Mouse (Mus musculus): ENCODE results near the gene Olah.
A peak's percentile ranks its signal among the peaks of the same experiment; 100 is the strongest.

Gene Olah

DNA sequence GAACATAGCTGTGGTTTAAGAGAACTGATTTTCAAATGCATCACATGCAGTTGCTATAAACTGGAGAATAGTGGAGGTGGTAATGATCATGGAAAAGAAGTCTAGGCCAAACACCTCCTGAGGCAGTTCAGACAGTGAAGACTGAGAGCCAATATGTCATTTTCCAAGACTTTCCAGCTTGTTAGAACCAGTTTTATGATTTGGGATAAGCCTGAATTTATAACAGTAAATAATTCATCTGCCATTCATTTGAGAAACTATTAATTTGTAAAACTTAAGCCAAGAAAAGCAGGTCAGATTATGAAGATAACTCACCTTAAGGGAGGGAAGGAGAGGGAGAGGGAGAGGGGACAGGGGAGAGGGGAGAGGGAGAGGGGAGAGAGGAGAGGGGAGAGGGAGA, 43.9 kb downstream of the Olah start:
- DNase-seq (ENCODE audit: low read depth, low spot score) = no peak

DNA sequence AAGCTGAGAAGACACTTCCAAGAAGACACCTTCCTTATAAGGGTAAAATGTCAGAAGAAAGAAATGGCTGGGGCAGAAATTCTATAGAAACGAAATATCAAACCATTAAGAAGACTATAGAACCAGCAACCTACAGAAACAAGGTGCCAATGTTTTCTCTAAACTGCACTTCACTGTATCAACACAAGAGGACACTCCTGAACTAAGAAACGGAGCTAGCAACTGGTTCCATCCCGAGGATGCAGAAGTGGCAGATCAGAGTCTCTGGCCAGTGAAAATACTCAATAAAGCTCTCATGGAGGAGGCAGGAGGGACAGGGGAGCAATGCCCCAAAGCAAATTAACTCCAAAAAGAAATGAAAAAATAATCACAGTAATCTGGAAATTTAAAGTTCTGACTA, 48.1 kb downstream of the Olah start:
- peak; percentile 58 for DNase-seq (ENCODE audit: low read depth, low spot score)

DNA sequence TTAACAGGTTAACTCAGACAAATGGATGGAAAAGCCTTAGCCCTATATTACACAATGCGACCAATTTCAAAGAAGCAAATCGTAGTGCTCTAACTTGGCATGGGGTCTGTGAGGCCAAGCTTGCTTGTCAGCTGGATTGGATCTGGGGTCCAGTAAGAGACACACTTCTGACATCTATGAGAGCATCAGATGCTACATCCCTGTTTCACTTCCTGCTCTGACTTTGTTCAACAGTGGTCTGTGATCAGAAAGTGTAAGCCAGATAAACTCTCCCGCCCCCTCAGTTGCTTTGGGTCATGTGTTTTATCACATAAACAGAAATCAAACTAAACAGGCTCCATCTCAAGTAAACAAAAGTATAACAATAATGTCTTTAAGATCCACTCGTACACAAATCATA, 48.6 kb downstream of the Olah start:
- DNase-seq (ENCODE audit: low read depth, low spot score) = no peak

DNA sequence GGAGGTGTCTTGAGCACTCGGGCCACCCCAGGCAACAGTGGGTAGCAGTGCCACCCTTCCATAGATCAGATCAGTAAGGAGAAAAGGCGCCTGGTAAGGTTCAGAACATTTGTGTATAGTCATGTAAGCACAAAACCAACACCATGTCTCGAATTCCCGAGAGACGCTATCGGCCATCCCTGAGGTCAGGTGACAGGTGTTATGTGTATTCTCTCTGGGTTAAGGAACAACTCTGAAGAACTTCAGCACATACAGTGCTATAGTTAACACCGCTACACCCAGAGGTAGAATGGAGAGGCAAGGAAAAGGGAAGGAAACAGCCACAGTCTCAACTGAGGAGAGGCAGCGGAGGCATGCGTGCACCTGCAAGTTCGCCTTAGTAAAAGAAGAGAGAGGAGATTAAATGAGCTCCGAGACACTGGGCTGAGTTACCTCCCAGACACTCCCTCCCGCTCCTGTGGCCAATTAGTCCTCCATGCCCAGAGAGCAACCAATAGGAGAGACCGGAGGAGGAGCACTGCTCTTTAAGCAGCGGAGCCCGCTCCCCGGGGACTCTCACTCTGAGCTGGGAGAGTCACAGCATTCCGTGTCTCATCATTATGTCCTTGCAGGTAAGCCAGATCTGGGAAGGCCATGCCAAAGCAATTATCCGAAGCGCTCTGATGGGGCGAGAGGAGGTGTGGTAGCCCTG, 61.3 kb downstream of the Olah start, which contains the start of gene Acbd7:
Acbd7 (plus strand) TSS at position 558 of the 691 bp plus-strand sequence.
- DNase-seq (ENCODE audit: low read depth, low spot score) = peak; percentile 77

DNA sequence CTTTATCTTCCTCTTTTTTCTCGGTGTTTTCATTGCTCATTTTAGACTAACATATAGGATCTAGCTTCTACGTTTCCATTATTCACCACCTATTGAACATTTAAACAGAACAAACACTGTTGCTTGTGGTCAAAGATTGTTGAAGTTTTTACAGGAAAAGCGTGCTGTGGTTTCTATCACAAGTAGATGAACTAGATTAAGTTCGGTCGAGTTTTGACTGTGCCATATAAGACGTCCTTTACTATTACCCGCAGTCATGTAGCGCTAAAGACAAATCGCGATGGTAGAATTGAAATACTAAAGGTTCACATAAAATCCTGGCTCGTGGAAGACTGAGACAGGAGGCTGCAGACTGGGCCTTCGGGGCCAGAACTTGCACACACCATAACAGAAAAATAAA, 63.2 kb downstream of the Olah start:
- peak; percentile 45 for DNase-seq (ENCODE audit: low read depth, low spot score)

DNA sequence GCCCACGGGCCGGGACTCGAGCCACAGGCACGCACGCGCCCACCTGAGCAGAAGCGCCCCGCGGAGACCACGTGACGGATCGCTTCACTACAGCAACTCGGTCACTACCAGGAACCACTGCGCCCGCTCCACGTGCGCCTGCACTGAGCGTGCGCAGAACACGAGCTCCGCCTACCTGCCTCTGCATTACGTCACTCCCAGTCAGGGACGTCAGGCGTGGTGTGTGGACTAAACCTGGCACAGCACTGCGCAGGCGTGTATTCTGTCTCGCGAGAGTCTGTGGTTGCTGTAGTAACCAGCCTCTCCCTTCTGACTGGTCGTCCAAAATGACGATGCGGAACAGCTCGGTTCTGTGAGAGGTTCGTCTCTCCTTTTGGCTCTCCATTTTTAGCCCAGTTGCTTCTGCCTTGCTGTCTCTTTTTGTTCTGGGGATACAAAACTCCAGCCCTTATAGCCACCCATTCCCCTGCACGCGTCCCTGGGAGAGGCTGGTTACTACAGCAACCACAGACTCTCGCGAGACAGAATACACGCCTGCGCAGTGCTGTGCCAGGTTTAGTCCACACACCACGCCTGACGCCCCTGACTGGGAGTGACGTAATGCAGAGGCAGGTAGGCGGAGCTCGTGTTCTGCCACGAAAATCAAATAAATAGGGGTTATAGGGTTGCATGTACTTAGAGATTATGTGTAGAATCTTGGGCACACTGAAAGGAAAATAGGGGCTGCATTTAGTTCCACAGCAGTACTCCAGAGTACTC, 64.3 kb downstream of the Olah start, which contains the start of gene Rpp38:
Rpp38 (minus strand) TSS at position 160 of the 759 bp plus-strand sequence.
- peak; percentile 98 for DNase-seq (ENCODE audit: low read depth, low spot score)

DNA sequence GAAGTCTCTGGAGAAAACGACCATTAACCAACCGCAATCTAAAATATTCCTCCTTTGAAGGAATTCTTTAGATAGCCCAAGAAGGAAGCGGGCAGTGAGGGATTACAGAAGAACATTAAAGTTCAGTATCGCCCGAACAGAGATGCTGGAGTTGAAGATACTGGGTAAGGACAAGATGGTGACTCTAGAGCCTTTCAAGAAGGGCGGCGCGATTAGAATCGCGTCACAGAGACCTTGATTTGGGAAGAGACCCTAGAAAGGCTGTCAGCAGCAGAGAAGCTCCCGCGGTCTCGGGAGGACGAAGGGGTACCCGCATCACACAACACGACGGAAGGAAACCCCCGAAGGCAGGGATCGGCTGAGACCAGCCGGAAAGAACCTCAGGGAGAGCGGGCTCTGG, 65.0 kb downstream of the Olah start:
- DNase-seq (ENCODE audit: low read depth, low spot score) = no peak

DNA sequence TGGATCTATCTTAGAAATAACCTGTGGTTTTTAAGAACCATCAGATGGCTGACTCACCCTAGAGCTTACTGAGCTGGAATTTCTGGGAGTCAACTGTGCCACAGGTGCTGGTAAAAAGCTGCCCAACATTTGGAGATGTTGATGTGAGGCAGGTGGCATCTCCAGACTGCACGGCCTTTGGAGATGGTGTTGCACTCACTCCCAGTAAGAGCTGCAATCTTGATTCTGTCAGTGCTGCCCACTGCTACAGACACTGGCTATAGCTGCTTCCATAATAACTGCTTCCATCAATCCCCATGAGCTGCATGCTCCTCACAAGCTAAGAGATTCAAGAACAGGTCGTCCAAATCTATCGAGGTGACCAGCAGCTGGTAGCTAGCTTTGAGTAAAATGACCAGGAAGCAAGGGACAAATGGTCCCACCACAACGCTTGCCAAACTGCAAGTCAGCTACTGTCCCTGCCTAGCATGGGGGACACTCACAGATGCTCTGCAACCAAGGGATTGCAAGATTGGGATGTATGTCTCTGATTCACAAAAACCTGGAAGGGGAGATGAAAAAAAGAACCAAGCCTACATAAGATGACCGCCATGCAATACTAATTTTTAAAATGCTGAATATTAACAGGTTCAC, 65.8 kb downstream of the Olah start:
- peak; percentile 12 for DNase-seq (ENCODE audit: low read depth, low spot score)

DNA sequence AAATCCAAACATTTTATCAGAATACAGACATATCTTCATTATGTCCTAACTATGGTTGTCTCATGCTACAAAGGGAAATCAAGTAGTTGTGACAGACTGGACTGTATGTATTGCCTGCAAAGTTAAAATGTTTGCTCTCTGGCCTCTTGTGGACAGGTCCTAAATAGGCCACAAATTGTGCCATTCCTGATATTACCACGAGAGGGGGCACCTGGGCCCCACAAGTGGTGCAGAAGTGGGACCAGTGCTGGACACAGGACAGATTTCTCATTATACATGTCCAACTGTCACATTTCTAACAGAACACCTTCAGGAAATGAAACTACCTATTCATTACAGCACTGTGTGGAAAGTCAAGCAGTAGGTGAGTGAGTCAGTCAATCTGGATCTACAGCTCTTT, 69.7 kb downstream of the Olah start:
- DNase-seq (ENCODE audit: low read depth, low spot score) = peak; percentile 54

DNA sequence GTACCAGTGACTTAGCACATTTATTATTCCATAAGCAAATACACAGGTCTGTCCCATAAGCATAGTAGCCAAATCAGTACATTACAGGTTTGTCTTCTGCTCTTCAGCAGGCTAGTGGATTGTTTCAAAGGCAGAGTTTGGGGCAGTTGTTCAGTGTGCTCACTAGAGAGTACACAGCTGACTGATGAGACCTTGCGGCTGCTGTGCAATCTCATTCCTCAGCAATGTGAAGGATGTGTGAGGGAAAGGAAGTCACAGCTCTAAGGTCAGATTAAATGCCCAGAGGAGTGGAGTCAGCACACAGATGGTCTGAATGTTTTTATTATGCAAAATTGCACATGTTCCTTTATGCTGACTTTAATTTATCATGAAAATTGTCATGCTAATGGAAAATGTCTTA, 70.5 kb downstream of the Olah start:
- DNase-seq (ENCODE audit: low read depth, low spot score) = no peak

DNA sequence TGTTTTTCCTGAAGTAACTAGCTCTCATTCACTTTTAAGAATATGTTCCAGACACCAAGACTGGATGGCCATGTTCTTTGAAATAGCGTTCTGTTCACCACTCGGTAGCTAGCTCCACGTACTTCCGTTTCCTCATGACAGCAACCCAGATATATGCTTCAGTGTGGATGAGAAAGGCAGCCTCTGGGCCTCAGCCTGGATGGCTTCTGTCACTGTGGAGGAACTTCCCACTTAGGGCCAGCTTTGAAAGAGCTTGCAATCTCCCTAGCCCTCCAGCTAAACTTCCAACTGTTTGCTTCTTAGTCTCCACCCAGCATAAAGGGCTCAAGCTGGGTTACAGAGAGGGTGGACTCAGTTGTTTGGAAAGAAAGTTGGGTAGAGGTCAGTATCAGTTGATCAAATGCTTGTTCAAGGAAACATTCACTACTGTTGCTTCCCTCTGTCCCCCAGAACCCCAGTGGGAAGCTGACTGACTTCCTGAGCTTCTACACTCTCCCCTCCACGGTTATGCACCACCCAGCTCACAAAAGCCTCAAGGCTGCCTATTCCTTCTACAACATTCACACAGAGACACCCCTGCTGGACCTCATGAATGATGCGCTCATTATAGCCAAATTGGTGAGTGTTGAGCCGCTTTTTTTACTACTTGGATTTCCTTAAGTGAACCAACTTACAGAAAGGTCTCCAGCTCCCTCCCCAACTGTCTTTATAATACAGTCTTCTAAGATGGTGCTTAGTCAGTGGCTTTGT, 72.5 kb downstream of the Olah start:
- no peak for DNase-seq (ENCODE audit: low read depth, low spot score)

DNA sequence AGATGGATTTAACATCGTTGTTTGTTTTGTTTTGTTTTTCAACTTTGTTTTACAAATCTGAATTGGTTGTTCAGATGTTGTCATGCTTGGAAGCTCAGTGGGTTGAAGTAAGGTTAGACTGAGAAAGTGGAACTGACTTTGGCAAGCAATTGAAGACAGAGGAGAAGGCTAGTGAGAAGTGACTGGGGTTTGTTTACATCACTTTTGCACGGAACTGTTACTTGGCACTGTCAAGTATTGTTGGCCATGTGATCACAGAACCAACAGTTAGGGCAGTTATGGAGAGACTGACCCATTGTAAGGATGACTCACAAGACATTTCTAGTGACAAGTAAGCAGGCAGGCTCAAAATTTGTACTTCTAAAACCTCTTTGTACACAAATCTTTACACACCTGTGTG, 73.9 kb downstream of the Olah start:
- no peak for DNase-seq (ENCODE audit: low read depth, low spot score)

DNA sequence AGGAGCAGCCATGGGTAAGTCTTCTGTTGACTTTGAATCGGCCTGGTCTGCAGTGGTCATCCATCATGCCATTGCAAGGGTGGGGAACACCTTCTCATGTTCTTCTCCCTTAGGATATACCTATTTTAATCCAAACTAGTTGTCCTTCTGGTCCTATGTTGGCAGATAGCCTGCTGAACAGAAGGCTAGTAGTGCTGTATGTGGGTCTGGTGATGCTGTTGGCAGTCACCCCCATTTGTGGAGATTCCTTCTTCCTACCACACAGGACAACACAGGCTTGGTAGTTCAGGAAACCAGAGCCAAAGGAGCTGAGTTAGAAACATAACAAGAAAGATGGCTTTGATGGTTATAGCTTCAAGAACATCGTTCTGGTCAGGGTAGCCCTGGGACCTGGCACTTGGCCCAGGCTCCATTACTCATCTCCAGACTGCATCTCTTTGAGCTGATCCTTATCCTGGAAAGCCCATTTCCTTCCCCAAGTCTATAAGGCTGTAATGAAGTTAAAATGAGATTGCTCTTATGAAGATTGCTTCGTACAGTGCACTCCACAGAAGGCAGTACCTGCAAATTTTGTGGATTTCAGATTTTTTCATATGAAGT, 91.5 kb downstream of the Olah start:
- no peak for DNase-seq (ENCODE audit: low read depth, low spot score)

DNA sequence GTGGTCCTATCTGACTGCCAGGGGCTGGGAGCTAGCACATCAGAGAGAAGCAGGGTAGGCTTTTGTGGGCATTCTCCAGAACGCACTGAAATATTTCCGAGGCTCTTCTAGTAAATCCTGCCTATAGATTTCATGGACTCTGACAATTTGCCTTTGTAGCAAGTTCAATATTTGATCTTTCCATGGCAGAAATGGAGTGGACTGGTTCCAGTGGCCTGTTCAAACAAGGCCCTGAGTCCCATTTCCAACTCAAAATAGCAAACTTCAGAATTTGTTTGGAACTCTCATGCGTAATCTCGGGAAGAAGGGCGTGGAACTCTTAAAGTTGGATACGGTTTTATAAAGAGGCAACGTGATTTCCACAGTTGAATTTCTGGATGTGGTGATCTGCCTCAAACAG, 101.2 kb downstream of the Olah start:
- no peak for DNase-seq (ENCODE audit: low read depth, low spot score)

DNA sequence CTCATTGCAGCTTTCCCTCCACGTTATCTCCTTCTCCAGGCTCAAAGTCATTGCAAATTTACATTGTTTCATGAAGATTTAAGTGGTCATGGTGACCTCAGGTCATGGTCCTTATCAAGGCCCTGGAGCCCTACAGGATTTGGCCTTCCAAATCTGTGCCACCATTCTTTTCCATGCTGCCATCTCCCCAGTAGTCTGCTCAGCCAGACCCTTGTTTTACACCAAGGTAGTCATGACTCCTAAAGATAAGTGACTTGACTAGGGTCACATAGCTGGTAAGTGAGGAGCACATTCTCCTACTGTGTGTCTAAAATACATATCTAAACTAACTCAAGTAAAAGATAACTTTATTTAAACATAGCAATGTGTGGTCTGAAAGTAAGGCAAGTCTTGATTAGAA, 104.8 kb downstream of the Olah start:
- DNase-seq (ENCODE audit: low read depth, low spot score) = no peak
